Mouse (Mus musculus): ENCODE results near the gene 4933430I17Rik. TPM values are rescaled to one million over a fixed set of nuclear protein-coding genes. Genes with fewer than 3 reads are reported as not detected.

The 4933430I17Rik gene
- polyA plus RNA-seq, 1 experiment from 2014 or later, result 1.1 TPM

DNA sequence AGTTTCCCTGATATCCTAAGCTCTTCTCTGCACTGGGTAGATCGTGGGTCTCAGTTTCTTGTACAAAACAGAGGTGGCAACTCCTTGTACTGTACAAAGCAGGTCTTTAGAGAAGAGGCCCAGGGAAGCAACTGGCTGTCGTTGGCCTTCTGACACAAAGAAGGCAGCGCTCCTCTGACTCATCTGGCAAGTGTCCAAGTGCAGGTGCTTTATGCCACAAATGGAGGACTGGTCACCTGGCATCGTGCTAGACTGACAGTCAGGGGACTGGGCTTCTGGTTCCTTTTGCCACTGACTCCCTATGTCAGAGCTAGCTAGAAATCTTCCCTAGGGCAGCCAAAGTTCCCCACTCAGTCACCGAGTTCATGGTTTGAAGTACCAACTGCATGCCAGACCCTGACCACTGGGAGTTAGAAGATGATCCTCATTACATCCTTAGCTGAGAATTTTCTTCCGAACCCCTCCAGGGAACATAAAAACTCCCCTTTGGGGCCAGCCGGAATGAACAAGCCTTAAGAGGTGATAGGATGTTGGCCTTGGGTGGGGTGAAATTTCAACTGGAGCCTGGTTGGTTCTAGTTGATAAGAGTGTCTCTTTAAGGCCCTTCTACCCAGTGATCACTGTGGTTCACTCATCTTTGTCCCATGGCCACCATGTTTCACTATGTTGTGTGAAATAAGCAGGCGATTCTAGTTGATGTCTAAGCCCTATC lies 39.6 kb upstream of the 4933430I17Rik start:
- peaks cover 2% of the 10 kb centered on the region; the same call in 1 of the 2 replicates for H3K27me3 ChIP-seq (ENCODE audit: control insufficient read depth, insufficient read depth, low read length)
- H3K9ac ChIP-seq (ENCODE audit: low read length), result no peak overlapping the region
- WGBS, result 87% methylated on average over 8 of the region's 8 CpGs
- no peak overlapping the region for H3K4me2 ChIP-seq
- ATAC-seq (ENCODE audit: low FRiP score) (no peak), DNase-seq (ENCODE audit: low spot score, missing footprints) (no peak)
- H3K9me3 ChIP-seq (ENCODE audit: control insufficient read depth, low read length), result no peaks in the 10 kb centered on the region
- no peak overlapping the region for H3K27ac ChIP-seq (ENCODE audit: low read depth, low read length)
- H3K36me3 ChIP-seq (ENCODE audit: control insufficient read depth, insufficient read depth, low read length), result no peaks in the 10 kb centered on the region
- no peaks in the 10 kb centered on the region for H3K4me1 ChIP-seq (ENCODE audit: control insufficient read depth, insufficient read depth, low read length)
- H3K4me3 ChIP-seq (ENCODE audit: low read depth, low read length), result no peak overlapping the region

DNA sequence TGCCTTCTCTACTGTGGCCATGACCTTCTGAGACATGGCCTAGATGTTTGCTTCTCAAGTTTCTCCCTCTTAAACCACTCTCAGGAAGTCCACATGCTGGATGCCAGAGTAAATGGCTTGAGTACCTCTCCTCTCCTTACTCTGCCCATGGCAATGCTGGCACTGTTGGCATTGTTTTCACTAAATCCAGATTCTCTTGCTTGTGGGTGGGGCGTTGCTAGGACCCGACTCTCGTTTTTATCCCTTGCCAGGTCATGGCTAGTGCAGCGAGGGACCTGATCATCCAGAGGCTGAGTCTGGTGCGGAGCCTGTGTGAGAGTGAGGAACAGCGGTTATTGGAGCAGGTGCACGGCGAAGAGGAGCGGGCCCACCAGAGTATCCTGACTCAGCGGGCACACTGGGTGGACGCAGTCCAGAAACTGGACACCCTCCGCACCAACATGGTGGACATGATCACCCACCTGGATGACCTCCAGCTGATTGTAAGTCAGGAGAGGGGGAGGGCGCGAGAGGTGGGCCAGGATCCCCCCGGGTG lies 38.9 kb upstream of the 4933430I17Rik start:
- DNase-seq (ENCODE audit: low spot score, missing footprints) (no peak), ATAC-seq (ENCODE audit: low FRiP score) (no peak; the same call in 1 of the 2 replicates)
- Histone ChIP-seq H3K4me3 (ENCODE audit: low read depth, low read length) (no peak overlapping the region), H3K9me3 (ENCODE audit: control insufficient read depth, low read length) (no peaks in the 10 kb centered on the region), H3K27ac (ENCODE audit: low read depth, low read length) (no peak overlapping the region), H3K9ac (ENCODE audit: low read length) (no peak overlapping the region), H3K4me1 (ENCODE audit: control insufficient read depth, insufficient read depth, low read length) (no peaks in the 10 kb centered on the region), H3K4me2 (no peak overlapping the region), H3K27me3 (ENCODE audit: control insufficient read depth, insufficient read depth, low read length) (no peaks in the 10 kb centered on the region), H3K36me3 (ENCODE audit: control insufficient read depth, insufficient read depth, low read length) (no peaks in the 10 kb centered on the region)
- WGBS, result 89% methylated on average over 15 of the region's 15 CpGs

- no peak overlapping the region for H3K4me2 ChIP-seq
- DNase-seq (ENCODE audit: low spot score, missing footprints) (no peak), ATAC-seq (ENCODE audit: low FRiP score) (no peak)
- H3K27ac ChIP-seq (ENCODE audit: low read depth, low read length), result no peak overlapping the region
- H3K27me3 ChIP-seq (ENCODE audit: control insufficient read depth, insufficient read depth, low read length), result no peaks in the 10 kb centered on the region
- no peaks in the 10 kb centered on the region for H3K4me1 ChIP-seq (ENCODE audit: control insufficient read depth, insufficient read depth, low read length)
- H3K9me3 ChIP-seq (ENCODE audit: control insufficient read depth, low read length), result no peaks in the 10 kb centered on the region
- no peak overlapping the region for H3K4me3 ChIP-seq (ENCODE audit: low read depth, low read length)
- H3K9ac ChIP-seq (ENCODE audit: low read length), result no peak overlapping the region
- no peaks in the 10 kb centered on the region for H3K36me3 ChIP-seq (ENCODE audit: control insufficient read depth, insufficient read depth, low read length)
- WGBS, result 93% methylated on average over 5 of the region's 5 CpGs
These were observed 38.0 kb upstream of the 4933430I17Rik start for GRCm38 (mm10) chr4:62487172-62487571.

DNA sequence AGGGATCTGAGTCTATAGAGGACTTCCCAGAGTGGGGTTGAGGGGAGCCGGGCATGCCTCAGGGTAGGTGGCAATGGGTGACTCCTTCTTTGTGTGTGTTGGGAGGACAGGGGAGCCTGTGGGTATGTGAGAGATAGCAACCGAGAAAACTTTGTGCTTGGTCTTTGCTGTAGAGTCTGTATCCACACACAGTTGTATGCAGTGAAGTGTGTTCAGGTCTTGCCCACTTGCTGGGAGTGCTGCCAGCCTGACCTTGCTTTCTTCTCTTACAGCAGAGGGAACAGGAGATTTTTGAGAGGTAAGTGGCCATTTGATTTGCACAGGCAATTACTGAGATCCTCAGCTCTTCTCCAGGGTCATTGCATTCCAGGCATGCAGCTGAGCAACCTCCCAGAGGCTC lies 37.3 kb upstream of the 4933430I17Rik start:
- no peaks in the 10 kb centered on the region for H3K4me1 ChIP-seq (ENCODE audit: control insufficient read depth, insufficient read depth, low read length)
- H3K4me2 ChIP-seq, result no peak overlapping the region
- H3K4me3 ChIP-seq (ENCODE audit: low read depth, low read length), result no peak overlapping the region
- WGBS, result 92% methylated on average over 2 of the region's 2 CpGs
- ATAC-seq (ENCODE audit: low FRiP score) (no peak), DNase-seq (ENCODE audit: low spot score, missing footprints) (no peak)
- H3K27ac ChIP-seq (ENCODE audit: low read depth, low read length), result no peak overlapping the region
- no peaks in the 10 kb centered on the region for H3K9me3 ChIP-seq (ENCODE audit: control insufficient read depth, low read length)
- no peaks in the 10 kb centered on the region for H3K27me3 ChIP-seq (ENCODE audit: control insufficient read depth, insufficient read depth, low read length)
- H3K9ac ChIP-seq (ENCODE audit: low read length), result no peak overlapping the region
- H3K36me3 ChIP-seq (ENCODE audit: control insufficient read depth, insufficient read depth, low read length), result no peaks in the 10 kb centered on the region

- H3K4me3 ChIP-seq (ENCODE audit: low read depth, low read length), result no peak overlapping the region
- no peaks in the 10 kb centered on the region for H3K27me3 ChIP-seq (ENCODE audit: control insufficient read depth, insufficient read depth, low read length)
- H3K27ac ChIP-seq (ENCODE audit: low read depth, low read length), result no peak overlapping the region
- H3K4me2 ChIP-seq, result no peak overlapping the region
- no peaks in the 10 kb centered on the region for H3K36me3 ChIP-seq (ENCODE audit: control insufficient read depth, insufficient read depth, low read length)
- WGBS, result 90% methylated on average over 2 of the region's 2 CpGs
- H3K9ac ChIP-seq (ENCODE audit: low read length), result no peak overlapping the region
- DNase-seq (ENCODE audit: low spot score, missing footprints), result no peak
- H3K4me1 ChIP-seq (ENCODE audit: control insufficient read depth, insufficient read depth, low read length), result no peaks in the 10 kb centered on the region
- no peaks in the 10 kb centered on the region for H3K9me3 ChIP-seq (ENCODE audit: control insufficient read depth, low read length)
- ATAC-seq (ENCODE audit: low FRiP score), result no peak
These were observed 32.5 kb upstream of the 4933430I17Rik start for GRCm38 (mm10) chr4:62492682-62493081.

DNA sequence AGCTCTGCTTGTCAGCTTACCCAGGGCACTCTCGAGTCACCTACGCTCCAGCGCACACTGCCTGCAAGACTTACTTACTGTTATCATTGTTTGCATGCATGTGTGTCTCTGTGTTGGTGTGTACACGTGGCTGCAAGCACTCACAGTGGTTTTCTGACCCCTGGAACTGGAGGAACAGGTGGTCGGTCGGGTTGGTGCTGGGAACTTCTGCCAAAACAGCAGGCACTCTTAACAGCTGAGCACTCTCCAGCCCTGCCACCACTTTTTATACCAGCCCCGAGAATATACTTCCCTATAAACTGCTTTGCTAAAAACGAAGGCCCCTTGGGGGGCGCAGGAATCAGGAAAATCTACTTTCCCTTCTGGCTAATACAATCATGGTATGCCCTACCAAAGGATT lies 30.9 kb upstream of the 4933430I17Rik start:
- no peaks in the 10 kb centered on the region for H3K9me3 ChIP-seq (ENCODE audit: control insufficient read depth, low read length)
- H3K4me1 ChIP-seq (ENCODE audit: control insufficient read depth, insufficient read depth, low read length), result no peaks in the 10 kb centered on the region
- H3K27me3 ChIP-seq (ENCODE audit: control insufficient read depth, insufficient read depth, low read length), result no peaks in the 10 kb centered on the region
- H3K4me3 ChIP-seq (ENCODE audit: low read depth, low read length), result no peak overlapping the region
- 73% methylated on average over 9 of the region's 9 CpGs for WGBS
- no peak overlapping the region for H3K4me2 ChIP-seq
- H3K36me3 ChIP-seq (ENCODE audit: control insufficient read depth, insufficient read depth, low read length), result no peaks in the 10 kb centered on the region
- ATAC-seq (ENCODE audit: low FRiP score), result no peak
- no peak overlapping the region for H3K9ac ChIP-seq (ENCODE audit: low read length)
- no peak for DNase-seq (ENCODE audit: low spot score, missing footprints)
- no peak overlapping the region for H3K27ac ChIP-seq (ENCODE audit: low read depth, low read length)

- Histone ChIP-seq H3K27ac (ENCODE audit: low read depth, low read length) (no peak overlapping the region), H3K4me2 (no peak overlapping the region), H3K36me3 (ENCODE audit: control insufficient read depth, insufficient read depth, low read length) (peaks cover 4% of the 10 kb centered on the region; the same call in 1 of the 2 replicates), H3K4me1 (ENCODE audit: control insufficient read depth, insufficient read depth, low read length) (no peaks in the 10 kb centered on the region), H3K9ac (ENCODE audit: low read length) (no peak overlapping the region), H3K27me3 (ENCODE audit: control insufficient read depth, insufficient read depth, low read length) (no peaks in the 10 kb centered on the region), H3K9me3 (ENCODE audit: control insufficient read depth, low read length) (no peaks in the 10 kb centered on the region), H3K4me3 (ENCODE audit: low read depth, low read length) (no peak overlapping the region)
- ATAC-seq (ENCODE audit: low FRiP score) (no peak), DNase-seq (ENCODE audit: low spot score, missing footprints) (no peak)
- 85% methylated on average over 8 of the region's 8 CpGs for WGBS
These were observed 29.2 kb upstream of the 4933430I17Rik start for GRCm38 (mm10) chr4:62495946-62496345.

DNA sequence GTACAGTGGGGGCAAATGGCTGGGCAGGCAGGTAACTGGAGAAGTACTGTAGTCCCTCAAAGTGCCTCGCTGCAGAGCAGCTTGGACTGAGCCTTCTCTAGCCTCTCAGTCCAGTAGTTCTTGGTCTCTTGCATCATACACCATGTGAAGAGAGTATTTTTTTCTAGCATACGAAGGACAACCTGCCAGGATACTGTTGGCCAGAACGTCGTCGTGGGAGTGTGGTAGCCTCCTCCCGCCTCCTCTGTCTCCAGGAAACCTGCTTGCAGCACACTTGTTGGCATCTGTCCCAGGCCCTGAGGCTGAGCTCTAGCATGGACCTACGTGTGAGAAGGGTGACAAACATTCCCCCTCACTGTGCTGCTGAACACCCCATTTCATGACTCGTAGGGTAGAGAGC lies 28.4 kb upstream of the 4933430I17Rik start:
- peaks cover 4% of the 10 kb centered on the region; the same call in 1 of the 2 replicates for H3K36me3 ChIP-seq (ENCODE audit: control insufficient read depth, insufficient read depth, low read length)
- ATAC-seq (ENCODE audit: low FRiP score) (no peak), DNase-seq (ENCODE audit: low spot score, missing footprints) (no peak)
- H3K27ac ChIP-seq (ENCODE audit: low read depth, low read length), result no peak overlapping the region
- 85% methylated on average over 8 of the region's 8 CpGs for WGBS
- H3K4me2 ChIP-seq, result no peak overlapping the region
- H3K4me3 ChIP-seq (ENCODE audit: low read depth, low read length), result no peak overlapping the region
- no peaks in the 10 kb centered on the region for H3K9me3 ChIP-seq (ENCODE audit: control insufficient read depth, low read length)
- no peak overlapping the region for H3K9ac ChIP-seq (ENCODE audit: low read length)
- H3K27me3 ChIP-seq (ENCODE audit: control insufficient read depth, insufficient read depth, low read length), result no peaks in the 10 kb centered on the region
- peaks cover 4% of the 10 kb centered on the region; the same call in 1 of the 2 replicates for H3K4me1 ChIP-seq (ENCODE audit: control insufficient read depth, insufficient read depth, low read length)

DNA sequence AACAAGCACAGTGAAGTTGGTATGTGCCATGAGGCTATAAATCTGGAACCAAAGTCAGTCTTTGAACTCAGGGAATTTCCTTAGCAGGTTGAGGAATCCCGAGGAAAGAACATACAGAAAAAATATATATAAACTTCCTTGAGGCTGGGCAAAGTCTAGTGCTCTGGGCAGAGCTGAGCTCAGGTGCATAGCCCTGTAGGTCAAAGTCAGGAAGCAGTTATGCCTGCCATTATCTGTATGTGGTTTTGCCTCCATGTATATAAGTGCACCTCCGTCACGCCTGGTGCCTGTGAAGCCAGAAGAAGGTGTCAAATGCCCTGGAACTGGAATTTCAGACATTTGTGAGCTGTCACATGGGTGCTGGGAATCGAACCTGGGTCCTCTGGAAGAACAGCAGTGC lies 24.4 kb upstream of the 4933430I17Rik start:
- H3K4me2 ChIP-seq, result no peak overlapping the region
- H3K9me3 ChIP-seq (ENCODE audit: control insufficient read depth, low read length), result no peaks in the 10 kb centered on the region
- DNase-seq (ENCODE audit: low spot score, missing footprints) (no peak), ATAC-seq (ENCODE audit: low FRiP score) (no peak)
- peaks cover 4% of the 10 kb centered on the region; the same call in 1 of the 2 replicates for H3K4me1 ChIP-seq (ENCODE audit: control insufficient read depth, insufficient read depth, low read length)
- no peak overlapping the region for H3K27ac ChIP-seq (ENCODE audit: low read depth, low read length)
- 87% methylated on average over 4 of the region's 4 CpGs for WGBS
- H3K27me3 ChIP-seq (ENCODE audit: control insufficient read depth, insufficient read depth, low read length), result no peaks in the 10 kb centered on the region
- H3K4me3 ChIP-seq (ENCODE audit: low read depth, low read length), result no peak overlapping the region
- no peak overlapping the region for H3K9ac ChIP-seq (ENCODE audit: low read length)
- H3K36me3 ChIP-seq (ENCODE audit: control insufficient read depth, insufficient read depth, low read length), result peaks cover 4% of the 10 kb centered on the region; the same call in 1 of the 2 replicates

Measured in midbrain, embryonic 11.5 days (tissue).